Mouse (Mus musculus) gastrocnemius, adult 2 months (tissue): ENCODE data around the gene Trim63. TPM values are rescaled to one million over a fixed set of nuclear protein-coding genes. Genes with fewer than 3 reads are reported as not detected.
"Not testable (repeated sequence)": the region's sequence is repeated elsewhere in the genome, so short reads cannot be mapped to it uniquely, and the experiment has no call there.

Experiments
- DNase-seq: peaks from one replicate; pipeline ENCODE4 v3.0.0; 2022
- H3K27ac ChIP-seq: fragments of 200-600 bp; 2 replicates; pipeline ENCODE4 v1.8.1; 2022; ENCODE audit warnings: mild to moderate bottlenecking
- H3K4me3 ChIP-seq: fragments of 200-600 bp; 2 replicates; pipeline ENCODE4 v1.8.1; 2022; ENCODE audit warnings: mild to moderate bottlenecking, moderate library complexity
- CTCF ChIP-seq: fragments of 200-600 bp; IDR thresholded peaks from 2 replicates; pipeline ENCODE4 v1.8.1; 2022; ENCODE audit warnings: antibody characterized with exemption, mild to moderate bottlenecking, moderate library complexity
- intact Hi-C: fragments of 180-260 bp; cut with DNase I; formaldehyde crosslinking; loops from one replicate; pipeline ENCODE4 v1.15.1; 2025
- total RNA-seq, 2 experiments: library from RNA; stranded (reverse); gene quantifications; 2 replicates each; pipeline ENCODE4 v1.2.3; 2021

The Trim63 gene
- total RNA-seq, 2 experiments from 2014 or later = 250 to 325 TPM

DNA sequence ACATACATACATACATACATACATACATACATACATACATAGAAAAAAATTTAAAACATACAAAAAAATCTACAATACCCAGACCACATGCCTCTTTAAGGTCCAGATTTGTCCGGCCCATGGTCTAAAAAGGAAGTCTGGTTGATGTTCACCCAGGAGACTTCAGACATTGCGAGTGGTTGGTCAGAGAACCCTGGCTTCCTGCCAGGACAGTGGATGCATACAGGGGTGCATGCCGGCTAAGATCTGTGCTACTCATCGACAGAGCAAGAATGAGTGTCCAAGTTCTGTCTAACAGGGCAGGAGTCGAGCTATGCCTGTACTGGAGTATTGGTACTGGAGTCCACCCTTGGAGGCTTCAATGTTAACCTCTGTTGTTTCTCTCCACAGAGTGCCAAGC, 9.7 kb downstream of the Trim63 start:
- intact Hi-C loops = no loop called here
- no peak overlapping the region; the same call in 1 of the 2 replicates for H3K27ac ChIP-seq
- no peak for DNase-seq
- no peak overlapping the region for H3K4me3 ChIP-seq
- TF ChIP-seq CTCF = no peak

DNA sequence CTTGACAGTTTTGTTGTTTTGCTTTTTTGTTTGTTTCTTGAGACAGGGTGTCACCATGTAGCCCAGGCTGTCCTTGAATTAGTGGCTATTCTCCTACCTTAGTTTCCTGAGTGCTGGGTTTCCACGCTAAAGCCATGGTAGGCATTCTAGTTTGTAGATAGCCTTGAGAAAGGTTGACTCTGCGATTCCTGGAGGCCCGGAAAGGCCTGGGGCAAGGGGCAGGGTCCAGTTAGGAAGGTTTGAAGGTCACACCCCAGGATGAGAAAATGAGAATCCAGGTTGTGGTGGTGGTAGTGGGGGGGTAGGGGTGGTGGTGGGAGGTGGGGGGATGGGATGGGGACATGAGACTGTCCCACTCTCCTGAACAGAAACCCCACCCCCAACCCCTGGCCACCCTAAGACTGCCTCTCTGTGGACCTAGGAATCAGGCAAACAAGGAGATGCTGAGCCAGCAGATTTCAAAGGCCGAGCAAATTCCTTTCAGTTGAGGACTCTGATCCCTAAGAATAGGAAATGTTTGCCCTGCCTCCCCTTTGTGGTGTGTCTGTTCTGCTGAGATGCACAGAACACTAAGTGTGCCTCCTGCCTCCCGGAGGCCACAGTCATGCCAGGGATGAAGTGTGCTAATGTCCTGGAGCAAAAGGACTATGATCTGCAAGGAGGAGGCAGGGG, 12.1 kb downstream of the Trim63 start:
- no peak for TF ChIP-seq CTCF
- H3K4me3 ChIP-seq = no peak overlapping the region
- peak overlapping the region; percentile 49 for H3K27ac ChIP-seq
- DNase-seq = no peak
- intact Hi-C loops = no loop called here

DNA sequence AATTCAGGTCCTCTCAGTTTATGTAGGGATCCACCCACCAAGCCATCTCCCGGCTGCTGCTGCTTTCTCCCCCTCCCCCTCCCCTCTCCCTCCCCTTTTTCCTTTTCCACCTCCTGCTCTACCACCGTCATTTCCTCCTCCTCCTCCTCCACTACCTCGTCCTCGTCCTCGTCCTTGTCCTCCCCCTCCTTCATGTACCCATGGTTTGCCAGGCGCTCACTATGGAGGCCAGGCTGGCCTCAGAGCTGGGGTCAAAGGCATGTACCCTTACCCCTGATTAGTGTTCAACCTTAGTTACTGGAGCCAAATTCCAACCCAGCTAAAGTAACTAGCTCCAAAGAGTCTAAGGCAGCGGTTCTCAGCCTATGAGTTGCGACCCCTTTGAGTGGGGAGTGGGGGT, 13.2 kb downstream of the Trim63 start:
- H3K4me3 ChIP-seq = no peak overlapping the region
- no peak overlapping the region for H3K27ac ChIP-seq
- intact Hi-C loops = no loop called here
- no peak for TF ChIP-seq CTCF
- DNase-seq = no peak

GRCm38 (mm10) chr4:134328832-134329231, 13.9 kb downstream of the Trim63 start:
- no peak for DNase-seq
- intact Hi-C loops = no loop called here
- TF ChIP-seq CTCF = no peak
- no peak overlapping the region for H3K4me3 ChIP-seq
- no peak overlapping the region for H3K27ac ChIP-seq

DNA sequence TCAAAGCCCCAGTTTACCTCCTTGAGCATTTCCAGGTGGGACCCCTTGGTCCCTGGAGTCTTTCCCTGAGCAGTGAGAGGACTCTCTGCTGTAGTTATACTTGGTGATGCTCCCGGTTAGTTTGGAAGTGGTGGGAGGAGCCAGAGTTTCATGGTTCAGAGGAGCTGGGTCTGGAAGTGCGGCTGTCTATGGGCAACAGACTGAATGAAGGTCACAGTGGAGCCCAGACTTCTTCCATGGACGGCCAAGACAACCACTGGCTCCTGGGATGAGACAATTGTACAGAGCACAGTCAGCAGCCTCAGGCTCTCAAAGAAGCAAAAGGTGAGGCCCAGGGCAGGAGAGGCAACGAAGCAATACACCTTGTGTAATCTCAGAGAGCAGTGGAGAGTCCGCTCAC, 15.4 kb downstream of the Trim63 start:
- Histone ChIP-seq H3K27ac (peak overlapping the region; percentile 35; the same call in 1 of the 2 replicates), H3K4me3 (no peak overlapping the region)
- TF ChIP-seq CTCF = no peak
- DNase-seq = no peak
- intact Hi-C loops = no loop called here

DNA sequence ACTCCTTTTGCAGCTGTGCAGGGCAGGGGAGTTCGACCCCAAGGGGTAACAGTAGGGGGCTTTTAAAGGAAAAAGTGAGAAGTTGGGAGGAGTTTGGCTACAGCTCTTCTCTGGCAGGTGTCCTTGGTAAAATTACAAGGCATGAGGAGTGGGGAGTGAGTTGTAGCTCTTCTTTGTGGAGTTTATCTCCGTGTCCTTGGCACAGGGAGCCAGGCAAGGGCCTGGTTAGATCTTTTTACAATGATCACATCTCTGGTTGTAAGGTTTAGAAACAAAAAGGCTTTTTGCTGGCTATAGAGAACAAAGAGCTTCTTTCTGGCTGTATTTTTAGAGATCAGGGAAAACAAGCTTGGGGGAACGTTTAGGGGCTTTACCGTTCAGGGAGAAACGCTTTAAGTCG, 26.3 kb downstream of the Trim63 start:
- H3K4me3 ChIP-seq, H3K27ac ChIP-seq, DNase-seq, intact Hi-C loops: not testable (repeated sequence)

- no peak overlapping the region for H3K27ac ChIP-seq
- no peak overlapping the region for H3K4me3 ChIP-seq
- no peak for TF ChIP-seq CTCF
- DNase-seq = peak; percentile 8
- intact Hi-C loops = no loop called here
Observed at GRCm38 (mm10) chr4:134342213-134342779, 27.4 kb downstream of the Trim63 start.

DNA sequence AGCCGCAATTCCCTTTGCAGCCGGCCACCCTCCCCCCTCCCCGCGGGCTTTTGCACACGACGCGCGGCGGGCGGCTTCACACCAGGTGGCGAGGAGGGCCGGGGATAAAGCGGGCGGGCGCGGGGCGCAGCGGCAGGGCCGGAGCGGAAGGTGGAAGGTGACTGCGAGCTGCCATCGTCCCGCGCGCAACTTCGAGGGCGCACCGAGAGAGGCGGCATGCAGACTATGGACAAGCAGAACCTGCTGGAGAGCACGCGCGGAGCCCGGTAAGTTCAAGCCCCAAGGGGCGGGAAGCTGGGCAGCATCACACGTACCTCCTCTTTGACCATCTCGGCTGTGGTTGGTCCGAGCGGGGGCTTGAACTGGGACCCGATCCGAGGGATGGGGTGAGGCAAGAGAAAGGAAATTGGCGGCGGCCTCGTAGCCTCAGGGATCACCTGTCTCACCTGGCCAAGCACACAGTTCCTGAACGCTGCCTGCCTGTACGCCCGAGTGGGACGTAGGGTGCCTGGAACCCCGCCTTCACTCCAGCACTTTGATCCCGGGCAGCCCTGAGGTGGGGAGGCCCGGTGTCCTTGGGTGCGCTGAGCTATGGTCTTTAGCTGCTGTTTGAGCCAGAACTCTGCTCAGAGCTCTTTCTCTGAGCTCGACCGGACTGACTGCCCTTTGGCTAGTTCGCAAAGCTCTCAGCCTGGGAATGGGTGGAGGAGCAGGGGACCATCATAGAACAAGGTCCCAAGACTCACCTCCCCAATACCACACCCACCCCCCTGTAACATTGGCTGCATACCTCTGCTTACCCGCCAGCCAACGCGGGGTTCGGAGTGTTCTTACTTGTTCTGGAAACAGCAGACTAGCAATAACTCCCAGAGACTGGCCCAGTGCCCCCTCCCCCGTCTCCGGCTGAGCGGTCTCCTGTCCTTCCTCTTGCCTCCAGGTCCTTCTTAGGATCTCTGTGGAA, 28.4 kb downstream of the Trim63 start, which contains the start of gene Slc30a2:
Gene Slc30a2, plus strand, starts transcription at position 111 of the 961 bp plus-strand sequence.
- peak; percentile 74 for DNase-seq
- peak within 1 kb of the TSS; percentile 49 for H3K27ac ChIP-seq
- TF ChIP-seq CTCF = no peak
- intact Hi-C loops = no loop called here
- H3K4me3 ChIP-seq = peak within 1 kb of the TSS; percentile 67

GRCm38 (mm10) chr4:134344620-134345019, 29.7 kb downstream of the Trim63 start:
- no peak for DNase-seq
- no peak overlapping the region for H3K4me3 ChIP-seq
- TF ChIP-seq CTCF = peak; percentile 29; the same call in 1 of the 2 replicates
- no peak overlapping the region for H3K27ac ChIP-seq
- intact Hi-C loops = no loop called here

DNA sequence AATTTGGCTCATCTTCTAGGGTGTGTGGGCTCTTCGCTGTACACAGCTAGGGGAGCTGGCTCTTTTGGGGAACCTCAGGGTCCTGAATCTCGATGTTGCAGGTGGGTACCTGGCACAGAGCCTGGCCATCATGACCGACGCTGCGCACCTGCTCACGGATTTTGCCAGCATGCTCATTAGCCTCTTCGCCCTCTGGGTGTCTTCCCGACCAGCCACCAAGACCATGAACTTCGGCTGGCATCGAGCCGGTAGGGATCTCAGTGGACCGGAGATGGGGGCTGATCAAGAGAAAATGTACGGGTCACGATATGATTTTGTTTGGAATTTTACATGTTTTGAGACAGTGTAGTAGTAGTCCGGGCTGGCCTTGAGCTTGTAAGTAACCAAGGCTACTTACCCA, 30.9 kb downstream of the Trim63 start:
- no peak overlapping the region for H3K4me3 ChIP-seq
- intact Hi-C loops = no loop called here
- no peak for DNase-seq
- no peak overlapping the region for H3K27ac ChIP-seq
- no peak for TF ChIP-seq CTCF

- peak; percentile 76 for DNase-seq
- no peak for TF ChIP-seq CTCF
- Histone ChIP-seq H3K27ac (no peak overlapping the region), H3K4me3 (no peak overlapping the region)
- intact Hi-C loops = no loop called here
Observed at GRCm38 (mm10) chr4:134348078-134348477, 33.2 kb downstream of the Trim63 start.

- TF ChIP-seq CTCF = no peak
- Histone ChIP-seq H3K27ac (no peak overlapping the region), H3K4me3 (no peak overlapping the region)
- intact Hi-C loops = no loop called here
- DNase-seq = no peak
Observed at GRCm38 (mm10) chr4:134348545-134348944, 33.6 kb downstream of the Trim63 start.

GRCm38 (mm10) chr4:134349829-134350228, 34.9 kb downstream of the Trim63 start:
- no peak for TF ChIP-seq CTCF
- Histone ChIP-seq H3K4me3 (no peak overlapping the region), H3K27ac (no peak overlapping the region)
- DNase-seq = no peak
- intact Hi-C loops = no loop called here
